Mouse (Mus musculus) layer of hippocampus, adult 2 months (tissue): ENCODE data around the gene Siglece. TPM values are rescaled to one million over a fixed set of nuclear protein-coding genes. Genes with fewer than 3 reads are reported as not detected.

Source experiments
- DNase-seq, 2 experiments: peaks; one replicate each; pipeline ENCODE4 v3.0.0; 2022; ENCODE audit warnings: low spot score in 2 of 2
- H3K27ac ChIP-seq: fragments of 200-600 bp; 2 replicates; pipeline ENCODE4 v1.8.1; 2022
- H3K4me3 ChIP-seq: fragments of 200-600 bp; 2 replicates; pipeline ENCODE4 v1.8.1; 2022; ENCODE audit warnings: mild to moderate bottlenecking
- CTCF ChIP-seq: fragments of 200-600 bp; conservative IDR thresholded peaks from 2 replicates; pipeline ENCODE4 v1.8.1; 2022; ENCODE audit warnings: antibody characterized with exemption, mild to moderate bottlenecking, moderate library complexity
- total RNA-seq, 2 experiments: library from RNA; stranded (reverse); gene quantifications; 2 replicates each; pipeline ENCODE4 v1.2.3; 2021

Siglece gene
- total RNA-seq, 2 experiments from 2014 or later = 0.97 to 1.3 TPM

DNA sequence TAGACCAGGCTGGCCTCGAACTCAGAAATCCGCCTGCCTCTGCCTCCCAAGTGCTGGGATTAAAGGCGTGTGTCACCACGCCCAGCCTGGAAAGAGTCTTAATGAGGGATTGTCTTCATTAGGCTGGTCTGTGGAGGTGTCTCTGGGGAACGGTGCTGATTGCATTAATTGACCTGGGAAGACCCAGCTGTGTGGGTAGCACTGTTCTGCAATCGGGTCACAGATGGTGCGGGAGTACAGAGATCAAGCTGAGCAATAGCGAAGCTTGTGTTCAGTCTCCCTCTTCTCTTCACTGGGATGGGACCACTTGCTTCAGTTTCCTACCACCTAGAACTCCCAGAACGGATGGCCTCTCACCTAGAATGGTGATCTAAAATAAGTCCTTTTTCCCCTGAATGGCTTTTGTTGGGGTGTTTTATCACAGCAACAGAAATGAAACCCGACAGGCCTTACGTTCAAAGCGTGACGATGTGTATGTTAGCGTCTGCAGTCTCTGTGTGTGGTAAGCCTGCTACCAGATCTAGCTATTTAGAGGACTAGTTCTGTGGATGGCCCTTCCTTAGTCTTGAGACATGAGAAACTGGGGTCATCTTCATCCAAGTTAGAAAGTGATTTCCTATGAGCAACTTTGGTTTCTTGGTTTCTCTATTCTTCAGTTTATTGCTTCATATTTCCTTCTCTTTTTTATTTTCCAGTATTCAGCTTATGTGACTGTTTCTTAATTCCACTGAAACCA is 46.0 kb downstream of the Siglece start:
- Histone ChIP-seq H3K4me3 (no peak overlapping the region), H3K27ac (no peak overlapping the region)
- no peak for TF ChIP-seq CTCF
- DNase-seq = no peak

DNA sequence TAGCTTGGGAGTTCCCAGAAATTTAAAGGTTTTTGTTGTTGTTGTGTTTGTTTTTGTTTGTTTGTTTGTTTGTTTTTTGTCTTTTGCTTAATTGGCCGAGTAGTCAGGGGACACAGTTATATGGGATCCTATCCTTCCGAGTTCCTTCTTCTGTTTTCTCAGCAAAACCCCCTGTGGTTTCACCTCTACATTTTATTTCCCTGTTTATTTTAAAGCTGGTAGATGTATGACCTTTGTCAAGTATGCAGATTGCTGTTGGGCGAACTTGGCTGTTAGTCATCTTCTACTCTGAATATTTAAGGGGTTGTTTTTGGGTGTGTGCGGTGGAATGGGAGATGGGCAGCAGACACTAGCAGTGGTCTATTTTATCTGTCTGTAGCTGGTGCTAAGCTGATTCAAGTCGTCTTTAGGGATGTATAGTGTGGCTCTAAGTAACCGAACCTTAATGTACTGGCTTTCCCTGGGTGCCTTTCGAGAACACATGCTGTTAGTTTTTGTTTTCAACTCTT is 51.6 kb downstream of the Siglece start:
- no peak for DNase-seq
- Histone ChIP-seq H3K27ac (no peak overlapping the region), H3K4me3 (no peak overlapping the region)
- TF ChIP-seq CTCF = no peak

DNA sequence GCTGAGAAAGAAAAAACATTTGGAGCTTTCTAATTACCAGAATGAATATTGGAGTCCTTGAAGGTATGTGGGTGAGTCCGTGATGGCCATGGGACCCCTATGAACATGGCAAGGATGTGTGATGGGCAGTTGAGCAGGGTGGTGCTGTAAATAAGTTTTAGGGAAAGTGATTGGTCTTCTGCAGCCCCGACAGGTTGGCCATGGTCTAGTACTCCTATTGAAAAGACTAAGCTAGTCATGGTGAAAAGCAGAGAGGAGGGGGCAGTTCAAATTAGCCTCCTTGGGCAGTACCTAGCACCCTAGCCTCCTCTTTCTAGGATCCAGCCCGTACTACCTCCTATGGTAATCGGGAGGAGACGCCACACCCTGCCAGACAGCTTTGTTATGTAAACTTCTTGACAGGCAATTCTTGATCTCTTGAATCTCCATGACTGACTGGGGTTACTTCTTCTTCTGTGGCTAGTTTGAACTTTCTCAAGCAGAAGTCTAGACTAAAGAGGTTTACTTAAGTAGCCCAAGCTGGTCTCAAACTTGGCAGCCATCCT is 52.1 kb downstream of the Siglece start:
- Histone ChIP-seq H3K4me3 (no peak overlapping the region), H3K27ac (no peak overlapping the region)
- TF ChIP-seq CTCF = no peak
- no peak for DNase-seq

DNA sequence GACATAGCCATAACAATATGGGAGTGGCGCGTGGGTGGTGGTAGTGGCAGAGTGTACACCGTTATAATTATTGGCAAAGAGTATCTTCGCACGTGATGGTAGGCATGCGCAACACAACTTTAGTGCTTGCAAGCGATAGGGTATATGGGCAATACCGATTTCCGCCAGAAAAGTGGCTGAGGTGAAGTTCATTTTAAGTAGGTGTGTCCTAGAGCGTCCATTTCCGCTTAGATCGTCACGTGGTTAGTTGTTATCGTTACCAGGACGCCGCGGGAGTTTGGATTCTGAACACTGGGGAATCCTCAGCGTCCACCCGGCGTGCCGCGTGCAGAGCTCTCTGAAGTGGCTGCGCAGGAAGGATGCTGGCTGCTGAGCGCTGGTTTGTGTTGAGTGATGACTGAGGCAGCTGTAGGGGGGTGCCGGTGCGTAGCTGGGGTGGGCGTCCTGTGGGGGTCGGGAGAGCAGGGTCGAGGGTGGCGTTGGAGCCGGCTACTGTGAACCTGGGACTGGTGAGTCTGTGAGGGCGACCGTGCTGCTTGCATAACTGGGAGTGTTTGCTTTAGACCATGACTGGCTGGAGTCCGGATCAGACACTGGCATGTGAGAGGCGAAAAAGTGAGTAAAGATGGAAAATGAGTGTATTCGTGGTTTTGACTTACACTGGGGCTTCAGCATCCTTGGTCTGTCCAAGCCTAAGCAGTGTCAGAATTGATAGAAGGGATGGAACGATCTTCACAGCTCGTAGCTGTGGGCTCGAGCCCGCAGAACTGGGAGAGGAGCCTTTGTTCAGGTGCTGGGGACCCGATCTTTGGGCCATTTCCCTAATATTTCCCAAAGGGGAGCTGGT is 52.8 kb downstream of the Siglece start, which contains the start of gene Zfp819:
TSS of gene Zfp819 (plus strand) at position 274 of the 847 bp plus-strand sequence.
- TF ChIP-seq CTCF = peak; percentile 38
- Histone ChIP-seq H3K27ac (no peak within 1 kb of the TSS), H3K4me3 (peak within 1 kb of the TSS; percentile 56)
- peak; percentile 68 to 78 for DNase-seq

DNA sequence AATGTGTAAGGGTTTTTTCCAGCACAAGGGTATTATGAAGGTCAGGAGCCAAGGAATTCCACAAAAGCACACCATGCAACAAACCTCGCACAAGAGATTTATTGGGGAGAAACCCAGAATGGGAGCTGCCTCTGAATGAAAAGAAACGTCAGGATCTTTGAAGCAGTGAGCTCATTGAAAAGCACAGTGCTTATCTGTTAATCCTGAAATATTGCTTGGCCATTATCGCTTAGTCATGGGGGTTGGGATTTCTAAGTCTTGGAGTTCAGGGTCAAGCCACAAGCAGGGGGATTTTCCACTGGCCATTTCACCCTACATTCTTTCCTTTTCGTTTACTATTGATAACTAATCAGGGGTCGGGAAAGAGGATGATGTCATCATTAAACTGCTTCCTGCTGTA is 58.1 kb downstream of the Siglece start:
- no peak for DNase-seq
- TF ChIP-seq CTCF = no peak
- no peak overlapping the region for H3K4me3 ChIP-seq
- no peak overlapping the region; the same call in 1 of the 2 replicates for H3K27ac ChIP-seq

Other genes with a start within 250 kb of the Siglece start
- gene Lim2, start 232.5 kb downstream of the Siglece start, total RNA-seq = not detected
- not detected for gene Nkg7, start 223.1 kb downstream of the Siglece start, total RNA-seq
- gene Cldnd2, start 219.4 kb downstream of the Siglece start, total RNA-seq = not detected
- 10 to 100 TPM; 72.9 to 76.6 TPM for gene Etfb, start 216.1 kb downstream of the Siglece start, total RNA-seq
- gene Gm45233, start 216.0 kb downstream of the Siglece start, total RNA-seq = under 1 TPM in 1 of 2 experiments, not detected in 1; 0.90 TPM
- gene Vsig10l, start 197.0 kb downstream of the Siglece start, total RNA-seq = 1 to 10 TPM; 1.5 to 2.2 TPM
- 10 to 100 TPM; 24.8 TPM for gene Iglon5, start 170.1 kb downstream of the Siglece start, total RNA-seq
- not detected for gene 4931406B18Rik, start 154.2 kb downstream of the Siglece start, total RNA-seq
- gene Cd33, start 115.7 kb downstream of the Siglece start, total RNA-seq = 1 to 10 TPM; 3.5 to 5.7 TPM
- 1 to 10 TPM; 4.4 to 4.9 TPM for gene Zfp658, start 97.9 kb downstream of the Siglece start, total RNA-seq
- 10 to 100 TPM; 19.5 to 19.8 TPM for gene Zfp719, start 80.6 kb downstream of the Siglece start, total RNA-seq
- under 1 TPM in 1 of 2 experiments, not detected in 1; 0.27 TPM for gene Zfp819, start 53.0 kb downstream of the Siglece start, total RNA-seq
- gene Ceacam18, start 25.5 kb downstream of the Siglece start, total RNA-seq = not detected
- 10 to 100 TPM; 10.9 to 11.1 TPM for gene Ctu1, start 11.9 kb upstream of the Siglece start, total RNA-seq
- gene Klk14, start 30.3 kb upstream of the Siglece start, total RNA-seq = not detected
- not detected for gene Klk13, start 52.4 kb upstream of the Siglece start, total RNA-seq
- not detected for gene Klk12, start 108.7 kb upstream of the Siglece start, total RNA-seq
- not detected for gene Klk11, start 114.4 kb upstream of the Siglece start, total RNA-seq
- 1 to 10 TPM; 1.5 to 1.7 TPM for gene Klk10, start 120.9 kb upstream of the Siglece start, total RNA-seq
- gene Klk9, start 131.7 kb upstream of the Siglece start, total RNA-seq = not detected
- 10 to 100 TPM; 25.2 to 27.6 TPM for gene Klk8, start 137.4 kb upstream of the Siglece start, total RNA-seq
- under 1 TPM; 0.25 to 0.26 TPM for gene Klk7, start 151.1 kb upstream of the Siglece start, total RNA-seq
- gene Klk6, start 164.3 kb upstream of the Siglece start, total RNA-seq = under 1 TPM in 1 of 2 experiments, not detected in 1; 0.87 TPM
- gene Klk5, start 181.8 kb upstream of the Siglece start, total RNA-seq = not detected
- gene Klk4, start 221.0 kb upstream of the Siglece start, total RNA-seq = not detected